Mouse (Mus musculus) common myeloid progenitor, adult 5-6 weeks (primary cell): ENCODE measurements around the gene Gm10188. TPM values are rescaled to one million over a fixed set of nuclear protein-coding genes. Genes with fewer than 3 reads are reported as not detected.

Experiments used
- ATAC-seq: replicated peaks from 2 replicates; pipeline ENCODE4 v1.8.0; 2016; ENCODE audit warnings: low read depth, mild to moderate bottlenecking, moderate TSS enrichment, inconsistent platforms; ENCODE audit not compliant: poor library complexity, severe bottlenecking
- total RNA-seq: library from RNA; stranded (forward); fragments of 200-1000, 187-1606 nt; gene quantifications from 2 replicates; pipeline ENCODE4 v1.2.3, GENCODE M21; 2017

Gene Gm10188
- total RNA-seq = not detected in 2 replicates

DNA sequence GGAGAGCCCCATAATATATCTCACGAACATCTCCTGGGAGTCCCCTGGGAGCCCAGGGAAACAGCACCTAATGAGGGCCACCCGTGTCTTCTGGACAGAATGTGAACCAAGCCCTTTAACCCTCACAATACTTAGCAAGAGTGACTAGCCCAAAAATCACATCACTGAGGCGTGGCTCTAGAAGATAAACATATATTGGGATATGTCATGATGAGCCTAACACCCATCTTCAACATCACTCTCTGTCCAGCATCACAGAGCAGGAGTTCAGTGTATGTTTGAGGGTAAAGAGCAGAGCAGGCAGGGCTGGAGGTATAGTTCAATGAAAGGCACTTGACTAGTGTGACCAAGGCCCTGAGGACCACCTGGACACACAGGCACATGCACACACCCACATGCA lies at the start of gene Gm10188:
Gm10188 (minus strand) TSS at position 101 of the 400 bp plus-strand sequence.
- no peak for ATAC-seq

- ATAC-seq = no peak
These were observed 47.6 kb upstream of the Gm10188 start for GRCm38 (mm10) chr1:132277124-132277523.

GRCm38 (mm10) chr1:132276694-132277093 lies 47.1 kb upstream of the Gm10188 start:
- no peak for ATAC-seq

- ATAC-seq = no peak
These were observed 41.7 kb upstream of the Gm10188 start for GRCm38 (mm10) chr1:132271237-132271636.

- ATAC-seq = no peak
These were observed 39.0 kb upstream of the Gm10188 start for GRCm38 (mm10) chr1:132268418-132269060.

DNA sequence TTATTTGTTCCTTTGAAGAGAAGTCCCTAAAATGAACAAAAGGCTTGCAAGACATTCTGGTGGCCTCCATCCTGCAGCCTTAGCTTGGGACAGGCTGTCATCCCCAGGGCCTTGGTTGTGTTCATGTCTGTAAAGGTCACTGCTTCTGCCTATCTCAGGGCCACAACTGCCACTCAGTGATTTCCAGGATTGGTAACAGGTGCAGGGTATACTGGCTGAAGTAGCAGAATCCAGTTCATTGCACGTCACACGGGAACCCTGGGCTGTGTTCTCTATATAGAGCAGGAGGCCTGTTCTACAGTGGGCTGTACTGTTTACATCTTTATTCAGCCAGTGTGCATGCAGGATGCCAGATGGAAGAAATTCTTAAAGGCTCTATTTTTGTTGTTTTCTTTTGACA lies 38.4 kb upstream of the Gm10188 start:
- ATAC-seq = no peak

GRCm38 (mm10) chr1:132266791-132267557 lies 37.4 kb upstream of the Gm10188 start:
- no peak for ATAC-seq

GRCm38 (mm10) chr1:132265936-132266335 lies 36.4 kb upstream of the Gm10188 start:
- no peak for ATAC-seq

DNA sequence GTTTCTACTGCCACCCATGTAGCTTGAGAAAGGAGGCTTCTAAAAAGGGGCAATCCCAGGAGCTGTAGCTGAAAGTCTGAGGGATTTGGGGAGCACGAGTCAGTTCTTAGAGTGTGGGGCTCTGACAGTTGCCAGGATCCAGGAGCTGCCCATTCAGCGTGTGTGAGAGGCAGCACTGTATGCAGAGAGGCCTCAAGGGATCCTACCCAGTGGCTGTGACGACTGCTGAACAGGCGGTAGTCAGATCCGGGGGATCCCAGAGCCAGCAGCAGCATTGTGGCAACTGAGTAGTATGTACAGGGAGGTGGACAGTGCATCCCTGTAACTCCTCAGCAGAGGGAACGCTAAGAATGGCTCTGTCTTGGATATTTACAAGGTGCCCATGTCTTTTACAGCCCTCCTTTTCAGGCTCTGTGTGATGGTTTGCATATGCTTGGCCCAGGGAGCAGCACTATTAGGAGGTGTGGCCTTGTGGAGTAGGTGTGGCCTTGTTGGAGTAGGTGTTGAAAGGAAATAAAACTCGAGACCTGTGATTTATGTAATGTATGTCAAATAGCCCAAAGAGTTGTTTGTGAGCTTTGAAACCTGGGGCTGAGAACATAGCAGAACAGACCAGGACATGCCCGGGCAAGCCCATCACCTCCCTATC lies 35.8 kb upstream of the Gm10188 start:
- ATAC-seq = no peak

DNA sequence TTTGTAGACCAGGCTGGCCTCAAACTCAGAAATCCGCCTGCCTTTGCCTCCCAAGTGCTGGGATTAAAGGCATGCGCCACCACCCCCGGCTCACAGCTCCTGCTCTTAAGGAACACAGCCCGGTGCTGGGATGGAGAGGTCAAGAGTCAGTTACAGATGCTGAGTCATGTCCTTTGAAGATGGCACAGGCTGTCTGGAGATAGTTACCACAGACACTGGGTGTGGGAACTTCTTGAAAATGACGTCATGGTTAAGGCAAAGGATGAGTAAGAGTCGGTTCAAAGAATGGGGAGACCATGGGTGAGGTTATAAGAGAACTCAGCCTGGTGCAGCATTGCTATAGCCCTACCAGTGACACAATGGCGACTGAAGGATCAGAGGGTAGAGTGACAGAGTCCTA lies 35.0 kb upstream of the Gm10188 start:
- ATAC-seq = peak; percentile 60

- no peak for ATAC-seq
These were observed 34.1 kb upstream of the Gm10188 start for GRCm38 (mm10) chr1:132263618-132264017.

DNA sequence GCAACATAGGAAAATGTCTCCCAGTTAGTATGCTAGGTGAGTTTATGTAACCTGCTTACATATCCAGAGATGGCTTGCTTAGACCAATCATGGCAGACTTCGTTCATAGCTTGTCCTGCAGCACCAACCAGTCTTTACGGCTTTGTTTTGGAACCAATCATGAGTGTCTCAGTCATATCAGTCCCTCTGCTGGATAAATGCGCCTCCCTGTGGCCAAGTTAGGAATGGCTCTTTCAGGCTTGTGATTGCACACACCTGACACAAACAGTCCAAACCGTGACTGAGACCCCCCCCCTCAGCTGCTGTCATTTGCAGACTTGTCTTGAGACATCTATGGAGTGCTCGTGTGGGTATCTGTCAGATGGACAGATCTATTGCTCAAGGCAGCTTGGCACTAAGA lies 31.5 kb upstream of the Gm10188 start:
- peak; percentile 59; the same call in 1 of the 2 replicates for ATAC-seq

- no peak for ATAC-seq
These were observed 30.8 kb upstream of the Gm10188 start for GRCm38 (mm10) chr1:132260331-132260730.

- ATAC-seq = 0 out of 2 replicates have a peak, but pooled peaks have one; percentile 39
These were observed 24.9 kb upstream of the Gm10188 start for GRCm38 (mm10) chr1:132254467-132254866.

- no peak for ATAC-seq
These were observed 17.1 kb upstream of the Gm10188 start for GRCm38 (mm10) chr1:132246641-132247040.

GRCm38 (mm10) chr1:132246137-132246536 lies 16.6 kb upstream of the Gm10188 start:
- peak; percentile 97 for ATAC-seq

DNA sequence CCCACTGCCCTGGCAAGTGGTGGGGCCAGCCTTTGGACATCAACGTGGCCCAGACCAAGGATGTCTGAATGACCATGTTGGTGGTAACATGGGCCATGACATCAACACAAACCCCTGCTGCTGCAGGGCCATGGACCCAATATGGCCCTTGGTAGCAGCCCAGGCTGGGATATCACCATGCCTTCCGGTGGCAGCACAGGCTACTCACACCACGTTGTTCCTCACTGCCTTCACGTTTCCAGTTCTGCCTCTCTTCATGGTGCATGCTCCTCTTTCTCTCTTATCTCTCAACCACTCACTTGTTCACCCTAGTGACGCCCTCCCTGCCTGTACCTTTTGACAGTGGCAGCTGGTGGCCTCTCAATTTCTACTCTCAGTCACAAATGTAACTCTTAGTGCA lies 15.4 kb upstream of the Gm10188 start:
- no peak for ATAC-seq

DNA sequence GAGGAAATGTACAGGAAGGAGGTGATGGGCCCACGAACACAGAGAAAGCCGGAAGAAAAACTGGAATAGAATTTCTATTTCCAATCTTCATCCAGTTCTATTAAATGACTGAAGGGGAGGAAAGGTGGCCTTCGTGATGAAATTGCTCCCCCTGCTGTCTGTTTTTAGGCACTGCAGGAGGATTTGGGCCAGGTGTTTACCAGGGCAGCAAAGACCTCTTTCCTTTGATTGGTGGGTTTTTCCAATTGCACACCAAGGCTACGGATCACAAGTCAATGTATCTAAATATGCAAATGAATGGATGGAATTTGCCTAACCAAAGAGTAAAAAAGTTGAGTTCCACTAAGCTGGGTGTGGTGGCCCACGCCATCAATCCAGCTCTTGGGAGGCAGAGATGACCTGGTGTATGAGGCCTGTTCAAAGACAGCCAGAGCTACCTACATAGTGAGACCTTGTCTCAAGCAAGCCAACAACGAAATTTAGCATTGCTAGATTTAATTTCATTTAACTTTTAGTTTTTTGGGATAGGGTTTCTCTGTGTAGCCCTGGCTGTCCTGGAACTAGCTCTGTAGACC lies 8.1 kb upstream of the Gm10188 start:
- ATAC-seq = peak; percentile 75

DNA sequence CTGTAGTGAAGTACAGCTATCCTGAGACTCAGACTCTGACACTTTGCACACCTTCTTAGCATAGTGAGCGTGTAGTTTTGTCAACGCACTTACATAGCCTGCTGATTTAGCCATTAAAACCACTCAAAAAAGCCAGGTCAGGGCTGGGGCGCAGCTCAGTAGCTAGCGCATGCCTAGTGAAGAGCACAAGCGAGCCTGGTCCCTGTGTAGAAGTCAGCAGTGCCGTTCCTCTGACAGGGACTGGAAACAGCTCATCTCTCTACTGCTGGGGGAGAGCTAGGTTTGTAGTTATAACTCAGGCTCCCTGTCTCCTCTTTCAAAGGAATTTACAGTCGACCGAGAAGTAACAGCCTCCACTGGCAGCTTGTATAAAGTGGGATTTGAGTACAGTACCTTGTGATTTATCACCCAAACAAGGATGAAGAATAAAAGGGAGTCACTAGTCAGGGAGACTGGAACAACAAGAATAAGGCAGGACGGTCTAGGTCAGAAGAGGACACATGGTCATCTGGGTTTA lies 5.2 kb upstream of the Gm10188 start:
- no peak for ATAC-seq

DNA sequence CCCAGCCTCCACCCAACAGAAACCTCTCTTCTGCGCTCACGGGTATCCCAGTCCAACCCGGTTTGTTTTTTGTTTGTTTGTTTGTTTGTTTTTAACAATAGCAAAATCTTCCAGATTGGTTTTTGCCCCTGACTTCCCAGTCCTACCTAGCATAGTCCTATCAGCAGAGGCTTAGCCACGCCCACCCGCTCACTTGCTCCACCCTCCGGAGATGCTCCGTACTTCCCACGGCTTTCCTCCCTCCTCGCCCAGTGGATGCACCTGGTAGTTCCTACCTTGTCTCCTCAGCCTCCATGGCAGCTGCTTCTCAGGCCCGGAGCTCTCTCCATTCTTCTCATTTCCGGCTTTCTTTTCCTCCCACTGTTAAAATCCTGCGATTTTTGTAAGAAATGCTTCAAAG lies 4.0 kb upstream of the Gm10188 start:
- peak; percentile 67 for ATAC-seq
